Mouse (Mus musculus) G1E (cell line): Measurements from ENCODE around the gene Psme2. TPM values are rescaled to one million over a fixed set of nuclear protein-coding genes. Genes with fewer than 3 reads are reported as not detected.

Experiments
- ATAC-seq: 2 replicates; pipeline ENCODE4 v1.8.0; 2016; ENCODE audit warnings: mild to moderate bottlenecking; ENCODE audit not compliant: insufficient number of reproducible peaks, poor library complexity, low FRiP score, severe bottlenecking; ENCODE audit errors: extremely low read depth
- DNase-seq: peaks from one replicate; pipeline ENCODE4 v3.0.0; 2012; ENCODE audit warnings: low spot score
- H3K27me3 ChIP-seq: 2 replicates; pipeline ENCODE4 v1.6.1; 2012; ENCODE audit warnings: mild to moderate bottlenecking, low read length, inconsistent platforms; ENCODE audit not compliant: insufficient read depth
- H3K36me3 ChIP-seq: replicated peaks from 2 replicates; pipeline ENCODE3; 2012; ENCODE audit warnings: mild to moderate bottlenecking, inconsistent platforms
- H3K4me1 ChIP-seq: 2 replicates; pipeline ENCODE4 v1.6.1; 2012; ENCODE audit warnings: low read depth, low read length, inconsistent platforms, mixed read lengths; ENCODE audit not compliant: insufficient read depth
- H3K4me3 ChIP-seq: 2 replicates; pipeline ENCODE4 v1.5.1; 2012; ENCODE audit warnings: low read depth, mild to moderate bottlenecking, inconsistent platforms, low read length, moderate library complexity, mixed read lengths
- H3K9me3 ChIP-seq: replicated peaks from 2 replicates; pipeline ENCODE4 v1.6.1; 2012; ENCODE audit warnings: inconsistent platforms
- CTCF ChIP-seq: IDR thresholded peaks from 2 replicates; pipeline ENCODE4 v1.5.1; 2012; ENCODE audit warnings: low read depth, low read length, inconsistent platforms, mixed read lengths
- GATA1 ChIP-seq: IDR thresholded peaks from 2 replicates; pipeline ENCODE4 v1.6.1; 2012; ENCODE audit warnings: borderline replicate concordance, low read length, inconsistent platforms, mixed read lengths
- GATA2 ChIP-seq: IDR thresholded peaks from 2 replicates; pipeline ENCODE4 v1.6.1; 2012; ENCODE audit warnings: low read depth, low read length, inconsistent platforms, borderline replicate concordance
- POLR2AphosphoS5 ChIP-seq: IDR thresholded peaks from 2 replicates; pipeline ENCODE4 v1.6.1; 2012; ENCODE audit warnings: low read depth, low read length, inconsistent platforms; ENCODE audit not compliant: insufficient replicate concordance
- TAL1 ChIP-seq: conservative IDR thresholded peaks from 2 replicates; pipeline ENCODE4 v1.6.1; 2012; ENCODE audit warnings: low read depth, low read length, inconsistent platforms, mixed read lengths
- polyA plus RNA-seq: library from polyadenylated mRNA; stranded (reverse); fragments of >175 nt; gene quantifications from 2 replicates; pipeline ENCODE4 v1.2.3, GENCODE M21; 2012
- total RNA-seq, 2 experiments: library from RNA; stranded (forward) in 1 of 2; stranded (reverse) in 1 of 2; fragments of 200-1000 nt in 1 of 2; fragments of >200 nt in 1 of 2; fragmentation: Nextera tagmentation in 1 of 2; gene quantifications; 2 replicates each; pipeline ENCODE4 v1.2.3; 2014 to 2017

The Psme2 gene
- total and polyA plus RNA-seq, 3 experiments, result 50.8 to 163 (median 59.4) TPM

DNA sequence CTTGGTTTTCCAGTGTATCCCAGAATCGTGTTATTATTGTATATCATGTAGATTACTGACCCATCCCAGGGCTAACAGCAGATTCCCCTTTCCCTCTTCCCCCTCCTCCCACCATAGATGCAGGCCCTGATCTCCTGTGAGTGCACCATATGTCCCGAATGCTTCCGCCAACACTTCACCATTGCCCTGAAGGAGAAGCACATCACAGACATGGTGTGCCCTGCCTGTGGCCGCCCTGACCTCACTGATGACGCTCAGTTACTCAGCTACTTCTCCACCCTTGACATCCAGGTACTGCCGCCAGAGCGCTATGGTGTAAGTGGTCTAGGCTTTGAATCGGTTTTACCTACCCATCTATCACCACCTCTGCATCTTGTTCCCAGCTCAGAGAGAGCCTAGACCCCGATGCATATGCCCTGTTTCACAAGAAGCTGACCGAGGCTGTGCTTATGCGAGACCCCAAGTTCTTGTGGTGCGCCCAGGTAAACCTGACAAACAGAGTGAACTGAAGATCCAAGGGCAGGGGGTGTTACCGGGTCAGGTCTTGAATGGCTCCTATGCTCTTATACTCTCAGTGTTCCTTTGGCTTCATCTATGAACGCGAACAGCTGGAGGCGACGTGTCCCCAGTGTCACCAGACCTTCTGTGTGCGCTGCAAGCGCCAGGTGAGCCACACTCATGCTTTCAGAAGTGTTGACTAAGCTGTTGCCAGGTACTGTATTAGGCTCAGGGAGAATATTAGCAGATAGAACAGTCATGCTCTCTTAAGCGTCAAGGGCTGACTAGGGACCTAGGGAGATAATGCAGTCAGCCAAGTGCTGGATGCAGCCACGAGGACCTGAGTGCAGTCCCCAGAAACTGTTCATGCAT, 7.8 kb upstream of the Psme2 start:
- ATAC-seq (no peak), DNase-seq (no peak)
- Histone ChIP-seq H3K27me3 (no peaks in the 10 kb centered on the region), H3K36me3 (peaks cover 96% of the 10 kb centered on the region), H3K9me3 (no peaks in the 10 kb centered on the region), H3K4me3 (no peak overlapping the region), H3K4me1 (peaks cover 44% of the 10 kb centered on the region)
- TF ChIP-seq CTCF (no peak), GATA1 (no peak), POLR2AphosphoS5 (no peak), GATA2 (no peak), TAL1 (no peak)

DNA sequence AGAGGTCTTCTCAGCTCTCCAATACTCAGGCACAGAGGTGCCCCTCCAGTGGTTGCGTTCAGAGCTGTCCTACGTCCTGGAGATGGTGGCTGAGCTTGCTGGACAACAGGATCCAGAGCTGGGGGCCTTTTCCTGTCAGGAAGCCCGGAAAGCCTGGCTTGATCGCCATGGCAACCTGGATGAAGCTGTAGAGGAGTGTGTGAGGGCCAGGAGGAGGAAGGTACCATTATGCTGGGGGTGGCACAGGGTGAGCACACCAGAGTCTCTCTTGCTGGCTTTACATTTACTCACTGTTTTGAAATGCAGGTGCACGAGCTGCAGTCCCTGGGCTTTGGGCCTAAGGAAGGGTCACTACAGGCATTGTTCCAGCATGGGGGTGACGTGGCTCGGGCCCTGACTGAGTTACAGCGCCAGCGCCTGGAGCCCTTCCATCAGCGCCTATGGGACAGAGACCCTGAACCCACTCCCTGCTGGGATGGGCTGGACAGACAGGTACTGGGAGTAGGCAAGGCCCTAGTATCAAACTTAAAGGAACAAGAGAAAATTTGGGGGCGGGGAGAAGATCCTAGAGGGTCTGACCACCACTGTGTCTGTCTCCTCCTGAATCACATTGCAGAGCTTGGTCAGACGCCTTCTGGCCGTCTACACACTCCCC, 5.2 kb upstream of the Psme2 start:
- DNase-seq (no peak), ATAC-seq (no peak)
- Histone ChIP-seq H3K36me3 (peaks cover 77% of the 10 kb centered on the region), H3K9me3 (no peaks in the 10 kb centered on the region), H3K4me3 (no peak overlapping the region), H3K4me1 (peaks cover 38% of the 10 kb centered on the region), H3K27me3 (no peaks in the 10 kb centered on the region)
- no peak for TF ChIP-seq GATA1
- no peak for TF ChIP-seq CTCF
- TF ChIP-seq GATA2, result no peak
- no peak for TF ChIP-seq TAL1
- TF ChIP-seq POLR2AphosphoS5, result no peak

DNA sequence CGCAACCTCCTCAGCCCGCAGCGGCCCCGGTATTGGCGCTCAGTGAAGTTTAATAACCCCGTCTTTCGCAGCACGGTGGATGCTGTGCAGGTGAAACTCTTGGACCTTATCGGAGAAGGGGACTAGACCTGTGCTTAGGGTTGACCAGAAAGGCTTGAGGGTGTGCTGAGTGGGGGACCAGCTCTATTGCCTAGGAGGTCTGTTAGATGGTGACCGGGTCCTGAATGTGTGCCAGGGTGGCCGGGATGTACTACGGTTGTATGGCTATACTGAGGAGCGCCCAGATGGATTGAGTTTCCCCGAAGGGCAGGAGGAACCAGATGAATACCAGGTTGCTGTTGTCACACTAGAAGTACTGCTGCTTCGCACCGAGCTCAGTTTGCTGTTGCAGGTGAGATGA, 1.3 kb upstream of the Psme2 start:
- no peak for ATAC-seq
- TF ChIP-seq CTCF (no peak), GATA2 (no peak), GATA1 (no peak), TAL1 (no peak), POLR2AphosphoS5 (no peak)
- DNase-seq, result no peak
- H3K4me1 ChIP-seq, result peaks cover 58% of the 10 kb centered on the region
- H3K4me3 ChIP-seq, result peak overlapping the region; percentile 96
- peaks cover 68% of the 10 kb centered on the region for H3K36me3 ChIP-seq
- no peaks in the 10 kb centered on the region for H3K9me3 ChIP-seq
- no peaks in the 10 kb centered on the region for H3K27me3 ChIP-seq

DNA sequence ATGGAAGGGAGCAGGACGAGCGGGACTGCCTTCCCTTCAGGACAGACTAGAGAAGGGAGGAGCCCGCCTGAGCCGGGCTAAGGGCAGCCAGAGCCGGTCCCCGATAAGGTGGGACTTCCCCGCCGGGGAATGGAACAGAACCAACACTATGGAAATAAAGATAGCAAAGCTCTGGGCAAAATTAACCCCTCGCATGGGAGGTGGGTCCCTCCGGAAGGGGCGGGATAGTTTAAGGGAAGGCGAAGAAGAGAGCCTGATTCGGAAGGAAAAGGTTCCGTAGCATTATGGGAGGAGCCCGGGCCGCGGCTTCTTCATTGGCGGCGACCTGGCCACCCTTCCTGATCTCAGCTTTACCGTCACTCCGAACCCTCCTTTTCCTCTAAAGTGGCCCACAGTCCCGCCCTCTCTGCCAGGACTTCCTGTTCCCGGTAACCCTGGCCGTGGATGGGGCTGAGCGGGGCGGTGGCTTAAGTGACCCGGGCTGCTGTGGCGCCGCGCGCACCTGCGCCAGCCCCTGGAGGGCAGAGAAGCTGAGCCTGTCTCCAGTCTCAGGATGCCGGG, 498 bp upstream of the Psme2 start, which contains the start of gene Rnf31:
Gene Rnf31, plus strand, starts transcription at position 378 of the 561 bp plus-strand sequence.
- peaks cover 64% of the 10 kb centered on the region for H3K36me3 ChIP-seq

DNA sequence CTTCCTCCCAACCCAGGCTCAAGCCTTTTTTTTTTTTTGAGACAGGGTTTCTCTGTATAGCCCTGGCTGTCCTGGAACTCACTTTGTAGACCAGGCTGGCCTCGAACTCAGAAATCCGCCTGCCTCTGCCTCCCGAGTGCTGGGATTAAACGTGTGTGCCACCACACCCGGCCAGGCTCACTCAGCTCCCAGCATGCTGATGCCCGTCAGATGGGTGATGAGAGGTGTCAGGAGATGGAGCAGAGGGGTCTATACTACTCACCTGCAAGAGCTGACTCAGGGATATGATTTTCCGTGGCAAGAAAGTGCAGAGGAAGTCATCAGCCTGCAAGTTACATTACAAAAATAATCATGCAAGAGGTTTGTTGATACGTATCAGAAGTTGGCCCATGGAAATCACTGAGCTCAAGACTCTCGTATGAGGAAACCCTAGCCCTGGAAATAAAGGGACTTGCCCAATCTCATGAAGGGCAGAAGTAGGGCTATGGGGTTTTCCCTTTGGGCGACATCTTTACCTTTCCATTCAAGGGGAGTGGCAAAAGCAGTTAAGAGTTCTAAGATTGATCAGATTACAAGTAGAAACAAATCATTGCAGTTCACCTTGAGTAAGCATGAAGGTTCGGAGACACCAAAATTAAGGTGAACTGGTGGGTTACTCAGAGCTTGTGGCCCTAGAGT, 1.0 kb downstream of the Psme2 start:
- Histone ChIP-seq H3K27me3 (no peaks in the 10 kb centered on the region), H3K4me1 (peaks cover 75% of the 10 kb centered on the region), H3K9me3 (no peaks in the 10 kb centered on the region), H3K4me3 (peak overlapping the region; percentile 96), H3K36me3 (peaks cover 49% of the 10 kb centered on the region)
- ATAC-seq (no peak), DNase-seq (no peak)
- no peak for TF ChIP-seq GATA1
- TF ChIP-seq CTCF, result no peak
- TF ChIP-seq TAL1, result no peak
- TF ChIP-seq GATA2, result no peak
- no peak for TF ChIP-seq POLR2AphosphoS5

More for the DNA sequence above, 498 bp upstream of the Psme2 start, which contains the start of gene Rnf31:
- Histone ChIP-seq H3K4me1 (peaks cover 62% of the 10 kb centered on the region), H3K4me3 (peak within 1 kb of the TSS; percentile 96), H3K9me3 (no peaks in the 10 kb centered on the region), H3K27me3 (no peaks in the 10 kb centered on the region)
- DNase-seq (peak; percentile 87), ATAC-seq (peak; percentile 79)
- no peak for TF ChIP-seq CTCF
- no peak for TF ChIP-seq TAL1
- TF ChIP-seq GATA1, result no peak
- TF ChIP-seq POLR2AphosphoS5, result no peak
- no peak for TF ChIP-seq GATA2
